ENCODE assay signal across 9 mouse cellular contexts in the genomic region with DNA sequence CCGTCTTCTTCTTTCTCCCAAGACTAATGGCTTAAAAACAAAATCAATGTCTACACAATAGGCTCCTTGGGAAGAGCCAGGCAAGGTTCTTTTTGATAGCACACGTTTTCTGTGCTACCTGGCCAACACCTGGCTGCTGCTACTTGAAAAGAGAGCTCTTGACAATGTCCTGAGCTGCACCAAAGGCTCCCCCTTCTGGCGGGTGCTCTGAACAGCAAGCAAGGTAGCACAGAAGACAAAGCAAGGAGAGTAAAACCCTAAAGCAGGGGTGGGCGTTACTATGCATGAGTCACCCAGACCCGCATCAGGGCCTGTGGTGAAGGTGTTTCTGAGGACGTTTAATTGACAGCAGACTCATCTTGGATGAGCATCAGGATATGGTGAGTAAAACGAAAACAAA. TPM values are rescaled to one million over a fixed set of nuclear protein-coding genes. Genes with fewer than 3 reads are reported as not detected.
DNase-seq lines count a peak whose midpoint lies in the region; ATAC-seq and TF ChIP-seq lines count a peak whose summit lies in the region.
"Had no signal": no experiment of that assay in that cellular context is flagged by ENCODE, and none has a peak within 500 bp of the region (broad histone marks: within the 10 kb centered on the region; RNA-seq: fewer than 3 reads in every experiment).

No protein-coding gene starts in this region.

- peaks cover 3% of the 10 kb centered on the region; the same call in 1 of the 2 replicates for H3K27me3 ChIP-seq in liver, adult 2 months (ENCODE audit: control insufficient read depth, insufficient read depth, low read length)
- no peaks in the 10 kb centered on the region for H3K27me3 ChIP-seq in liver, embryonic 11.5 days (replicated peaks; ENCODE audit: control insufficient read depth, insufficient read depth, low read length)
- no peaks in the 10 kb centered on the region for H3K27me3 ChIP-seq in stomach, postnatal 0 days (ENCODE audit: control insufficient read depth, insufficient read depth, low read length)
- H3K27me3 ChIP-seq in midbrain, embryonic 15.5 days (replicated peaks), result no peaks in the 10 kb centered on the region

- H3K4me3 ChIP-seq in liver, adult 2 months (ENCODE audit: insufficient read depth, low read depth, low read length), result no peak overlapping the region
- H3K4me3 ChIP-seq in liver, embryonic 11.5 days (ENCODE audit: low read depth, low read length), result no peak overlapping the region
- H3K4me3 ChIP-seq in stomach, postnatal 0 days (ENCODE audit: low read depth, low read length), result no peak overlapping the region
- H3K4me3 ChIP-seq in midbrain, embryonic 15.5 days, result no peak overlapping the region

- no peak overlapping the region for H3K27ac ChIP-seq in liver, adult 2 months (replicated peaks; ENCODE audit: insufficient read depth, low read depth, low read length)
- H3K27ac ChIP-seq in liver, embryonic 11.5 days (ENCODE audit: low read depth, low read length), result no peak overlapping the region
- H3K27ac ChIP-seq in stomach, postnatal 0 days (replicated peaks), result no peak overlapping the region
- no peak overlapping the region for H3K27ac ChIP-seq in midbrain, embryonic 15.5 days

- WGBS in liver, adult 2 months, result 40% methylated on average over 7 of the region's 7 CpGs
- WGBS in liver, embryonic 11.5 days, result 38% methylated on average over 7 of the region's 7 CpGs
- 40% methylated on average over 7 of the region's 7 CpGs for WGBS in stomach, postnatal 0 days
- WGBS in midbrain, embryonic 15.5 days, result 46% methylated on average over 7 of the region's 7 CpGs

- no peaks in the 10 kb centered on the region for H3K36me3 ChIP-seq in liver, adult 2 months (ENCODE audit: control insufficient read depth, insufficient read depth, low read length)
- H3K36me3 ChIP-seq in liver, embryonic 11.5 days (ENCODE audit: control insufficient read depth, insufficient read depth, low read length), result no peaks in the 10 kb centered on the region
- H3K36me3 ChIP-seq in stomach, postnatal 0 days (ENCODE audit: control insufficient read depth, insufficient read depth, low read length), result no peaks in the 10 kb centered on the region
- no peaks in the 10 kb centered on the region for H3K36me3 ChIP-seq in midbrain, embryonic 15.5 days (replicated peaks)

- DNase-seq in cerebellum, postnatal 36 days, result peak; percentile 3 to 6
- no peak for DNase-seq in cerebellum, adult 9-10 months
- DNase-seq in liver, adult 2 months (ENCODE audit: extremely low read depth, low read depth, low spot score), result peak; percentile 5
- DNase-seq in liver, embryonic 11.5 days (ENCODE audit: low spot score), result no peak
- DNase-seq in adrenal gland, postnatal 14 days, result peak; percentile 32
- DNase-seq in kidney, postnatal 36 days, result peak; percentile 7 to 66
- DNase-seq in stomach, postnatal 0 days (ENCODE audit: low spot score), result peak; percentile 37

- no peaks in the 10 kb centered on the region for H3K4me1 ChIP-seq in liver, adult 2 months (ENCODE audit: control insufficient read depth, insufficient read depth, low read length)
- no peaks in the 10 kb centered on the region for H3K4me1 ChIP-seq in liver, embryonic 11.5 days (replicated peaks; ENCODE audit: control insufficient read depth, insufficient read depth, low read length)
- no peaks in the 10 kb centered on the region for H3K4me1 ChIP-seq in stomach, postnatal 0 days (replicated peaks; ENCODE audit: control insufficient read depth, insufficient read depth)
- no peaks in the 10 kb centered on the region for H3K4me1 ChIP-seq in midbrain, embryonic 15.5 days

- TF ChIP-seq EP300 in stomach, postnatal 0 days (optimal IDR thresholded peaks at IDR 0.05), result no peak

- no peak for TF ChIP-seq POLR2A in liver, adult 2 months (IDR thresholded peaks at IDR 0.05; ENCODE audit: extremely low read depth, insufficient read depth, low read length)

- no peak overlapping the region for H3K9ac ChIP-seq in liver, adult 2 months (ENCODE audit: low read depth, low read length)
- no peak overlapping the region for H3K9ac ChIP-seq in liver, embryonic 11.5 days (ENCODE audit: low read depth, low read length)
- H3K9ac ChIP-seq in stomach, postnatal 0 days (ENCODE audit: low read length), result no peak overlapping the region
- H3K9ac ChIP-seq in midbrain, embryonic 15.5 days, result no peak overlapping the region

- no peaks in the 10 kb centered on the region for H3K9me3 ChIP-seq in liver, embryonic 11.5 days (ENCODE audit: control insufficient read depth, low read length)
- H3K9me3 ChIP-seq in stomach, postnatal 0 days (ENCODE audit: control insufficient read depth, low read length), result no peaks in the 10 kb centered on the region
- no peaks in the 10 kb centered on the region for H3K9me3 ChIP-seq in midbrain, embryonic 15.5 days

- ATAC-seq in liver, embryonic 11.5 days (replicated peaks; ENCODE audit: low FRiP score), result no peak
- no peak for ATAC-seq in stomach, postnatal 0 days (ENCODE audit: low FRiP score, low TSS enrichment)
- ATAC-seq in midbrain, embryonic 15.5 days (replicated peaks), result no peak

- no peaks in the 10 kb centered on the region for H3K79me2 ChIP-seq in liver, adult 2 months (ENCODE audit: control insufficient read depth, insufficient read depth, low read length)

- no peak overlapping the region for H3K4me2 ChIP-seq in liver, embryonic 11.5 days
- no peak overlapping the region for H3K4me2 ChIP-seq in stomach, postnatal 0 days (replicated peaks; ENCODE audit: low read depth)
- H3K4me2 ChIP-seq in midbrain, embryonic 15.5 days, result no peak overlapping the region

- TF ChIP-seq CTCF in liver, adult 2 months (IDR thresholded peaks at IDR 0.05; ENCODE audit: low read depth, low read length), result peak; percentile 55
- peak; percentile 62 for TF ChIP-seq CTCF in stomach, postnatal 0 days (IDR thresholded peaks at IDR 0.05; ENCODE audit: low read depth)

RNA-seq across cellular contexts. Expression of gene Scn10a, which starts 49.5 kb away (rescaled TPM):
- not detected in 2 replicates for total RNA-seq in liver, adult 2 months (2014; rRNA removed)
- polyA plus RNA-seq in liver, adult 2 months (2012; rRNA removed), result 0.02 TPM in 1 of 2 replicates, not detected in the other
- polyA plus RNA-seq in liver, embryonic 11.5 days (2014; fragmentation: Nextera tagmentation; extraction: Ambion mirVana), result 0.15 and 0.17 TPM in 2 replicates
- total RNA-seq in adrenal gland, postnatal 14 days (2021), result not detected in 2 replicates
- 0.07 TPM in 1 of 2 replicates, not detected in the other for polyA plus RNA-seq in stomach, postnatal 0 days (2015; fragmentation: Nextera tagmentation; extraction: Ambion mirVana)
- polyA plus RNA-seq in midbrain, embryonic 15.5 days (2015; fragmentation: Nextera tagmentation; extraction: Ambion mirVana), result 0.03 TPM in 1 of 2 replicates, not detected in the other
- polyA plus RNA-seq: intestine, embryonic 14.5 days had no signal

RNA-seq across cellular contexts. Expression of gene Scn11a, which starts 56.7 kb away (rescaled TPM):
- total RNA-seq in liver, adult 2 months (2014; rRNA removed), result not detected in 2 replicates
- not detected in 2 replicates for polyA plus RNA-seq in liver, adult 2 months (2012; rRNA removed)
- 0.09 and 0.10 TPM in 2 replicates for polyA plus RNA-seq in liver, embryonic 11.5 days (2014; fragmentation: Nextera tagmentation; extraction: Ambion mirVana)
- 0.04 TPM in 1 of 2 replicates, not detected in the other for total RNA-seq in adrenal gland, postnatal 14 days (2021)
- polyA plus RNA-seq in stomach, postnatal 0 days (2015; fragmentation: Nextera tagmentation; extraction: Ambion mirVana), result 0.01 and 0.04 TPM in 2 replicates
- 0.17 and 0.18 TPM in 2 replicates for polyA plus RNA-seq in midbrain, embryonic 15.5 days (2015; fragmentation: Nextera tagmentation; extraction: Ambion mirVana)

Comparison
In these comparisons a context has a peak if more than half of its experiments do, and no peak if none do; other contexts are left out.
1. DNase-seq: peak in cerebellum, postnatal 36 days (2 of 2), liver, adult 2 months (single experiment), adrenal gland, postnatal 14 days (single experiment), kidney, postnatal 36 days (2 of 2) and stomach, postnatal 0 days (single experiment); none in cerebellum, adult 9-10 months (single experiment) and liver, embryonic 11.5 days (single experiment).